Mouse (Mus musculus): ENCODE results near the gene Ncoa4. TPM values are rescaled to one million over a fixed set of nuclear protein-coding genes. Genes with fewer than 3 reads are reported as not detected.
A peak's percentile ranks its signal among the peaks of the same experiment; 100 is the strongest.
"Not testable (repeated sequence)": the region's sequence is repeated elsewhere in the genome, so short reads cannot be mapped to it uniquely, and the experiment has no call there.

Ncoa4 gene
- total RNA-seq, 2 experiments from 2014 or later: 219 to 247 TPM

- DNase-seq (ENCODE audit: low spot score in 2 of 2): peak; percentile 34 to 57
Observed at GRCm38 (mm10) chr14:32192437-32192836, 32.8 kb downstream of the Ncoa4 start.

- not testable (repeated sequence) for DNase-seq (ENCODE audit: low spot score in 2 of 2)
Observed at GRCm38 (mm10) chr14:32193557-32193956, 33.9 kb downstream of the Ncoa4 start.

- DNase-seq (ENCODE audit: low spot score in 2 of 2): peak in 1 of 2 experiments; percentile 43
Observed at GRCm38 (mm10) chr14:32201354-32201753, 41.7 kb downstream of the Ncoa4 start.

- peak; percentile 82 to 83 for DNase-seq (ENCODE audit: low spot score in 2 of 2)
Observed at GRCm38 (mm10) chr14:32201791-32202451, 42.3 kb downstream of the Ncoa4 start, which contains the start of the genes Timm23 and Parg. Gene Timm23, minus strand, starts transcription at chr14:32201898. Gene Parg, plus strand, starts transcription at chr14:32201949.

GRCm38 (mm10) chr14:32226601-32227000, 66.9 kb downstream of the Ncoa4 start:
- DNase-seq (ENCODE audit: low spot score in 2 of 2): no peak

- peak; percentile 48 to 65 for DNase-seq (ENCODE audit: low spot score in 2 of 2)
Observed at GRCm38 (mm10) chr14:32228996-32229395, 69.3 kb downstream of the Ncoa4 start.

Other genes starting within 250 kb of the Ncoa4 start
- gene Galnt15, start 130.9 kb upstream of the Ncoa4 start, total RNA-seq (2021): 10 to 100 TPM in 1 of 2 experiments, 1 to 10 TPM in 1; 9.1 to 10.7 TPM
- 10 to 100 TPM; 32.5 to 45.4 TPM for gene Oxnad1, start 74.5 kb upstream of the Ncoa4 start, total RNA-seq (2021)
- 10 to 100 TPM; 56.0 to 61.3 TPM for gene Dph3, start 74.1 kb upstream of the Ncoa4 start, total RNA-seq (2021)
- not detected for gene Msmb, start 17.8 kb upstream of the Ncoa4 start, total RNA-seq (2021)
- 100 to 1,000 TPM; 145 to 155 TPM for gene Timm23, start 42.0 kb downstream of the Ncoa4 start, total RNA-seq (2021)
- 10 to 100 TPM; 42.0 to 68.8 TPM for gene Parg, start 42.1 kb downstream of the Ncoa4 start, total RNA-seq (2021)
- 1 to 10 TPM; 9.3 to 9.9 TPM for gene Ogdhl, start 162.2 kb downstream of the Ncoa4 start, total RNA-seq (2021)
- not detected for gene 1700024G13Rik, start 228.5 kb downstream of the Ncoa4 start, total RNA-seq (2021)

Data from adrenal gland, adult 18-20 months (tissue).